Mouse (Mus musculus): ENCODE data around the gene Itk. TPM values are rescaled to one million over a fixed set of nuclear protein-coding genes. Genes with fewer than 3 reads are reported as not detected.

The Itk gene
- total RNA-seq, 2 experiments from 2014 or later = 0.34 to 0.41 TPM

- no peak for DNase-seq (ENCODE audit: extremely low spot score in 1 of 2, low spot score in 2 of 2)
- intact Hi-C loops (cut with DNase I) = no loop called here
Measured at GRCm38 (mm10) chr11:46370457-46370856, 18.9 kb downstream of the Itk start.

- intact Hi-C loops (cut with DNase I) = no loop called here
- no peak for DNase-seq (ENCODE audit: extremely low spot score in 1 of 2, low spot score in 2 of 2)
Measured at GRCm38 (mm10) chr11:46366357-46366756, 23.0 kb downstream of the Itk start.

- DNase-seq (ENCODE audit: extremely low spot score in 1 of 2, low spot score in 2 of 2) = no peak
- intact Hi-C loops (cut with DNase I) = no loop called here
Measured at GRCm38 (mm10) chr11:46365744-46366143, 23.6 kb downstream of the Itk start.

- intact Hi-C loops (cut with DNase I) = no loop called here
- DNase-seq (ENCODE audit: extremely low spot score in 1 of 2, low spot score in 2 of 2) = no peak
Measured at GRCm38 (mm10) chr11:46363864-46364263, 25.5 kb downstream of the Itk start.

- intact Hi-C loops (cut with DNase I) = no loop called here
- no peak for DNase-seq (ENCODE audit: extremely low spot score in 1 of 2, low spot score in 2 of 2)
Measured at GRCm38 (mm10) chr11:46362061-46363022, 27.0 kb downstream of the Itk start.

GRCm38 (mm10) chr11:46360991-46361665 is 28.2 kb downstream of the Itk start:
- DNase-seq (ENCODE audit: extremely low spot score in 1 of 2, low spot score in 2 of 2) = no peak
- intact Hi-C loops (cut with DNase I) = no loop called here

- intact Hi-C loops (cut with DNase I) = no loop called here
- no peak for DNase-seq (ENCODE audit: extremely low spot score in 1 of 2, low spot score in 2 of 2)
Measured at GRCm38 (mm10) chr11:46358369-46358768, 30.9 kb downstream of the Itk start.

GRCm38 (mm10) chr11:46349681-46350410 is 39.5 kb downstream of the Itk start:
- DNase-seq (ENCODE audit: extremely low spot score in 1 of 2, low spot score in 2 of 2) = no peak
- intact Hi-C loops (cut with DNase I) = no loop called here

- intact Hi-C loops (cut with DNase I) = no loop called here
- no peak for DNase-seq (ENCODE audit: extremely low spot score in 1 of 2, low spot score in 2 of 2)
Measured at GRCm38 (mm10) chr11:46348416-46348815, 40.9 kb downstream of the Itk start.

GRCm38 (mm10) chr11:46347756-46348155 is 41.6 kb downstream of the Itk start:
- DNase-seq (ENCODE audit: extremely low spot score in 1 of 2, low spot score in 2 of 2) = no peak
- intact Hi-C loops (cut with DNase I) = no loop called here

GRCm38 (mm10) chr11:46343886-46344546 is 45.3 kb downstream of the Itk start:
- intact Hi-C loops (cut with DNase I) = no loop called here
- no peak for DNase-seq (ENCODE audit: extremely low spot score in 1 of 2, low spot score in 2 of 2)

- DNase-seq (ENCODE audit: extremely low spot score in 1 of 2, low spot score in 2 of 2) = no peak
- intact Hi-C loops (cut with DNase I) = no loop called here
Measured at GRCm38 (mm10) chr11:46341960-46342359, 47.4 kb downstream of the Itk start.

GRCm38 (mm10) chr11:46336020-46336419 is 53.3 kb downstream of the Itk start:
- intact Hi-C loops (cut with DNase I) = no loop called here
- DNase-seq (ENCODE audit: extremely low spot score in 1 of 2, low spot score in 2 of 2) = no peak

GRCm38 (mm10) chr11:46332217-46332616 is 57.1 kb downstream of the Itk start:
- intact Hi-C loops (cut with DNase I) = no loop called here
- no peak for DNase-seq (ENCODE audit: extremely low spot score in 1 of 2, low spot score in 2 of 2)

GRCm38 (mm10) chr11:46326271-46327015 is 62.9 kb downstream of the Itk start:
- no peak for DNase-seq (ENCODE audit: extremely low spot score in 1 of 2, low spot score in 2 of 2)
- intact Hi-C loops (cut with DNase I) = no loop called here

GRCm38 (mm10) chr11:46321559-46321958 is 67.8 kb downstream of the Itk start:
- intact Hi-C loops (cut with DNase I) = no loop called here

GRCm38 (mm10) chr11:46314534-46314933 is 74.8 kb downstream of the Itk start:
- DNase-seq (ENCODE audit: extremely low spot score in 1 of 2, low spot score in 2 of 2) = no peak
- intact Hi-C loops (cut with DNase I) = no loop called here

More at GRCm38 (mm10) chr11:46321559-46321958, 67.8 kb downstream of the Itk start:
- DNase-seq (ENCODE audit: extremely low spot score in 1 of 2, low spot score in 2 of 2) = no peak

- peak in 1 of 2 experiments; percentile 55 for DNase-seq (ENCODE audit: extremely low spot score in 1 of 2, low spot score in 2 of 2)
- intact Hi-C loops (cut with DNase I) = no loop called here
Measured at GRCm38 (mm10) chr11:46313851-46314250, 75.5 kb downstream of the Itk start.

Data from left cerebral cortex, postnatal 10 days (tissue).